Mouse (Mus musculus): ENCODE measurements around the gene Thumpd2. TPM values are rescaled to one million over a fixed set of nuclear protein-coding genes. Genes with fewer than 3 reads are reported as not detected.
A peak's percentile ranks its signal among the peaks of the same experiment; 100 is the strongest.

Gene Thumpd2
- polyA plus RNA-seq, 1 experiment = 4.1 TPM

- TF ChIP-seq CTCF (IDR thresholded peaks at IDR 0.05; ENCODE audit: borderline replicate concordance, extremely low read depth, insufficient read depth, insufficient read length) = no peak
- no peak for DNase-seq (ENCODE audit: low read depth)
These were observed 63.2 kb downstream of the Thumpd2 start for GRCm38 (mm10) chr17:81001647-81002046.

- no peak for DNase-seq (ENCODE audit: low read depth)
- no peak for TF ChIP-seq POLR2A (IDR thresholded peaks at IDR 0.05; ENCODE audit: borderline replicate concordance, extremely low read depth, insufficient read depth, insufficient read length, poor library complexity, severe bottlenecking)
- no peak for TF ChIP-seq CTCF (IDR thresholded peaks at IDR 0.05; ENCODE audit: borderline replicate concordance, extremely low read depth, insufficient read depth, insufficient read length)
These were observed 63.9 kb downstream of the Thumpd2 start for GRCm38 (mm10) chr17:81001010-81001409.

- no peak for TF ChIP-seq POLR2A (IDR thresholded peaks at IDR 0.05; ENCODE audit: borderline replicate concordance, extremely low read depth, insufficient read depth, insufficient read length, poor library complexity, severe bottlenecking)
- TF ChIP-seq CTCF (IDR thresholded peaks at IDR 0.05; ENCODE audit: borderline replicate concordance, extremely low read depth, insufficient read depth, insufficient read length) = no peak
- no peak for DNase-seq (ENCODE audit: low read depth)
These were observed 65.9 kb downstream of the Thumpd2 start for GRCm38 (mm10) chr17:80998958-80999357.

GRCm38 (mm10) chr17:80997226-80997625, 67.7 kb downstream of the Thumpd2 start:
- no peak for DNase-seq (ENCODE audit: low read depth)
- TF ChIP-seq POLR2A (IDR thresholded peaks at IDR 0.05; ENCODE audit: borderline replicate concordance, extremely low read depth, insufficient read depth, insufficient read length, poor library complexity, severe bottlenecking) (no peak), CTCF (IDR thresholded peaks at IDR 0.05; ENCODE audit: borderline replicate concordance, extremely low read depth, insufficient read depth, insufficient read length) (no peak)

GRCm38 (mm10) chr17:80991535-80992127, 73.3 kb downstream of the Thumpd2 start:
- no peak for DNase-seq (ENCODE audit: low read depth)
- TF ChIP-seq POLR2A (IDR thresholded peaks at IDR 0.05; ENCODE audit: borderline replicate concordance, extremely low read depth, insufficient read depth, insufficient read length, poor library complexity, severe bottlenecking) = no peak
- no peak for TF ChIP-seq CTCF (IDR thresholded peaks at IDR 0.05; ENCODE audit: borderline replicate concordance, extremely low read depth, insufficient read depth, insufficient read length)

- DNase-seq (ENCODE audit: low read depth) = no peak
- TF ChIP-seq POLR2A (IDR thresholded peaks at IDR 0.05; ENCODE audit: borderline replicate concordance, extremely low read depth, insufficient read depth, insufficient read length, poor library complexity, severe bottlenecking) = no peak
- TF ChIP-seq CTCF (IDR thresholded peaks at IDR 0.05; ENCODE audit: borderline replicate concordance, extremely low read depth, insufficient read depth, insufficient read length) = no peak
These were observed 81.9 kb downstream of the Thumpd2 start for GRCm38 (mm10) chr17:80982976-80983375.

- TF ChIP-seq POLR2A (IDR thresholded peaks at IDR 0.05; ENCODE audit: borderline replicate concordance, extremely low read depth, insufficient read depth, insufficient read length, poor library complexity, severe bottlenecking) (no peak), CTCF (IDR thresholded peaks at IDR 0.05; ENCODE audit: borderline replicate concordance, extremely low read depth, insufficient read depth, insufficient read length) (peak; percentile 89)
- DNase-seq (ENCODE audit: low read depth) = peak; percentile 98
These were observed 82.5 kb downstream of the Thumpd2 start for GRCm38 (mm10) chr17:80982412-80982787.

GRCm38 (mm10) chr17:80981721-80982411, 83.0 kb downstream of the Thumpd2 start:
- TF ChIP-seq CTCF (IDR thresholded peaks at IDR 0.05; ENCODE audit: borderline replicate concordance, extremely low read depth, insufficient read depth, insufficient read length) (no peak), POLR2A (IDR thresholded peaks at IDR 0.05; ENCODE audit: borderline replicate concordance, extremely low read depth, insufficient read depth, insufficient read length, poor library complexity, severe bottlenecking) (no peak)
- DNase-seq (ENCODE audit: low read depth) = peak; percentile 91

- TF ChIP-seq POLR2A (IDR thresholded peaks at IDR 0.05; ENCODE audit: borderline replicate concordance, extremely low read depth, insufficient read depth, insufficient read length, poor library complexity, severe bottlenecking) (no peak), CTCF (IDR thresholded peaks at IDR 0.05; ENCODE audit: borderline replicate concordance, extremely low read depth, insufficient read depth, insufficient read length) (no peak)
- DNase-seq (ENCODE audit: low read depth) = no peak
These were observed 84.8 kb downstream of the Thumpd2 start for GRCm38 (mm10) chr17:80980096-80980495.

GRCm38 (mm10) chr17:80977245-80977644, 87.6 kb downstream of the Thumpd2 start:
- TF ChIP-seq CTCF (IDR thresholded peaks at IDR 0.05; ENCODE audit: borderline replicate concordance, extremely low read depth, insufficient read depth, insufficient read length) = no peak
- no peak for TF ChIP-seq POLR2A (IDR thresholded peaks at IDR 0.05; ENCODE audit: borderline replicate concordance, extremely low read depth, insufficient read depth, insufficient read length, poor library complexity, severe bottlenecking)
- no peak for DNase-seq (ENCODE audit: low read depth)

Other genes with a start within 250 kb of the Thumpd2 start
- gene Tmem178, start 120.5 kb downstream of the Thumpd2 start, polyA plus RNA-seq (2012; rRNA removed) = 31.8 and 38.1 TPM in 2 replicates